Mouse (Mus musculus) spleen, embryonic (tissue): ENCODE data around the gene Pcsk4.

ENCODE experiments used
- CTCF ChIA-PET: fragments of 350-600 bp; sonication (Branson Sonifier 250); formaldehyde crosslinking; loops from one replicate; lab custom pipeline; 2022; lab: Charles Lee

The Pcsk4 gene

DNA sequence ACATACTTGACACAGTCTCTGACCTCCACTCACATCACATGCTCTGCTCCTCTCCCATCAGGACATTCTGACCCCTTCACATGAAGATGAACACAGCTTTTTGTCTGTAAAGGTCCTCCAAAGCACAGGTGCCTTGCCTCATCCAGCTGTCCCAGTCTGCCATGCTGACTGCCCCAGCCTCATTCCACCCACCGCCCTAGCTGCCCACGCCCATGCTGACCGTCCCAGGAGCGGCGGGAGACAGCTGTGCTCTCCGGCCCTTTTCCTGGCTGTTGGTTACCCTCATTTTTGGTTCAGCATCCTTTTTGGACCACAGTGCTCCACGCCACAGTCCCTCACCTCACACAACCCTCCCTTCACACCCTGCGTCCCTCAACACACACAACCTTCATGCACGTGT is 50.9 kb downstream of the Pcsk4 start:
- CTCF ChIA-PET, result no interaction called here

GRCm38 (mm10) chr10:80276238-80276637 is 53.1 kb downstream of the Pcsk4 start:
- CTCF ChIA-PET, result no interaction called here

GRCm38 (mm10) chr10:80273847-80274246 is 55.5 kb downstream of the Pcsk4 start:
- CTCF ChIA-PET, result interaction anchor here (0.5 to 1.2 kb wide), 2 partner anchors 10 to 11 kb away, joined by 3 to 4 read pairs; no protein-coding TSS in a partner anchor

DNA sequence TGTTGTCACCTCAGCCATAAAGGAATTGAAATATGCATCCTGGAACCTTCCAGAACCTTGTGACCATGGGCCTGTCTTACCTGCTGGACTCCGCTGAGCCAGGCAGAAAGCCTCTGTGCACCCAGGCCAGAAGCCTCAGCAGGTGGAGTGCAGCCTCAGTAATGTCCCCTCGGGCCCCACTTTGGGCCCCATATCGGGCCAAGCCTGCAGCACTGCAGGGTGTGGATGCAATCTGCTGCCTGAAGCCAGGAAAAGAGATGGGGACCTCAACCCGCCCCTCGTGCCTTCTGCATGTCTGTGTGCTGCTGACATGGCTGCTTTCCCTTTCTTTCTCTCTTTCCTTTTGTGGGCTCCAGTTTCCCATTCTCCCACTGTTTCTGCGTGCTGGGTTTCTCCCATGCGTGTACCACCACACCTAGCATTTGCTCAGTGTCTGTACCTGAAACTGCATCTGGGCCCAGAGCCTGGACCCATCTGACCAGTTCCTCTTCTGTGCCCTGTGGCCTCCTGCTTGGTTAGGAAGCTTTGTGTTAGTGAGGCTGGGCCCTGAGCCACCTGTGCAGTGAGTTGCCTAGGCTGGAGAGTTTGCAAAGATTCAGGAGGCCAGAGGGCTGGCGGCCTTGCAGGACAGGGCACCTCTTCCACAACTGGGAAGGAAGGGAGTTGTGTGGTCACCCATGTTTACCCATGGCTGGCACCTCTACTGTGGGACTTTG is 57.3 kb downstream of the Pcsk4 start:
- CTCF ChIA-PET, result no interaction called here
